Mouse (Mus musculus) midbrain, embryonic 14.5 days (tissue): ENCODE data around the gene Corin. TPM values are rescaled to one million over a fixed set of nuclear protein-coding genes. Genes with fewer than 3 reads are reported as not detected.

ENCODE experiments used
- polyA plus RNA-seq: library from polyadenylated mRNA; unstranded; fragments of >200 nt; fragmentation: Nextera tagmentation; extraction: Ambion mirVana; gene quantifications from 2 replicates; pipeline ENCODE4 v1.2.1, GENCODE M21; 2014

Gene Corin
- polyA plus RNA-seq, 1 experiment from 2014 or later: 1.1 TPM

Other genes with a start within 250 kb of the Corin start
- gene Nfxl1, start 55.2 kb upstream of the Corin start, polyA plus RNA-seq: 14.3 and 19.2 TPM in 2 replicates
- gene Zar1, start 76.8 kb upstream of the Corin start, polyA plus RNA-seq: 3.5 and 4.5 TPM in 2 replicates
- 4.7 and 6.3 TPM in 2 replicates for gene Gm5868, start 83.1 kb upstream of the Corin start, polyA plus RNA-seq
- 0.12 TPM in 1 of 2 replicates, not detected in the other for gene Cnga1, start 139.8 kb upstream of the Corin start, polyA plus RNA-seq
- gene Nipal1, start 143.3 kb upstream of the Corin start, polyA plus RNA-seq: 0.19 and 1.6 TPM in 2 replicates
- gene Txk, start 248.3 kb upstream of the Corin start, polyA plus RNA-seq: 0.12 and 0.13 TPM in 2 replicates